Mouse (Mus musculus): ENCODE results near the gene Lce3a. TPM values are rescaled to one million over a fixed set of nuclear protein-coding genes. Genes with fewer than 3 reads are reported as not detected.

Gene Lce3a
- not detected for total RNA-seq (2021)
- long read RNA-seq = 0 reads

DNA sequence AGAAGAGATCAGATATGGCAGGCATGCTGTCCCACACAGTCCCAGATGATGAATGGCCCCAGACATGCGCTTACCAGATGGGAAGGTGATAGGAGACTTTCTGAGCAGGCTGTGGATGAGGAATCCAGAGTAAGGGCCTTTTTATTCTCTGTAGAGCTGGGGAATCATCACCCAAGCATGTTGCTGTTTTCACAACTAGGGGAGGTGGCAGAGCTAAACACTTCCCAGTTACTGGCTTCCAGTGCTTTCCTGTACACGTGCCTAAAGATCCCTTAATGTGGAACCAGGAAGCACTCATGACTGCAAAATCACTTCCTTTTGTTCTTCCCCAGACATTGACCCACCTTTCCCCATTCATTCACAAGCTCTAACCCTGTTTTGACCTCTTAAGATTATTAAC, at the start of gene Lce3a:
Gene Lce3a (minus strand): TSS at position 101 of the 400 bp plus-strand sequence.
- DNase-seq (ENCODE audit: low spot score in 2 of 2) = no peak

DNA sequence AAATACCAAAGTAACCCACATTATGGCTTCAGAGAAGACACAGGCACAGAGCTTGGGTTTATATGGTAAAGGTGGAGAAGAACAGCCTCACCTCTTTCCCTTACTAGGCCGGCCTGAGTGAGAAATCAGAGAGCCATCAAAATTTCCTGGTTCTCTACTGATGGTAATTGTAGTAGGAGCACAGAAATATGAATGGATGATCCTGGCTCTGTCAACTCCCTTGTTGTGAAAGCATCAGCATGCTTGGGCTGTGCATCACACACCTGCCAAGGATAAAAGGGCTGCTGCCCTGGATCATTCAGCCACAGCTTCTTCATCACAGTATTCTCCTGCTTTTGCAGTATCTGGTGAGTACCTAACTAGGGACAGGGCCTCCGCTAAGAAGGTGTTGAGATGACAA, 40.7 kb upstream of the Lce3a start, which contains the start of gene Lce3e:
Gene Lce3e (plus strand): TSS at position 301 of the 400 bp plus-strand sequence.
- DNase-seq (ENCODE audit: low spot score in 2 of 2) = no peak

DNA sequence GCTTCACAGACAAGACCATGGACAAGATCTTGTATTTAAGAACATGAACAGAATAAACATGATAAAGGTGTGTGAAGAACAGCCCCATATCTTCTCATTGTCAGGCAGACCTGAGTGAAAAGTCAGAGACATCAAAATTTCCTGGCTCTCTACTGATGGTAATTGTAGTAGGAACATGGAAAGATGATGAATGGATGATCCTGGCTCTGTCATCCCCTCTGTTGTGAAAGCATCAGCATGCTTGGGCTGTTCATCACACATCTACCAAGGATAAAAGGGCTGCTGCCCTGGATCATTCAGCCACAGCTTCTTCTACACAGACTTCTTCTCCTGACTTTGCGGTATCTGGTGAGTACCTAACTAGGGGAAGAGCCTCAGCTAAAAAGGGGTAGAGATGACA, 31.1 kb upstream of the Lce3a start, which contains the start of gene Lce3d:
Gene Lce3d (plus strand): TSS at position 301 of the 400 bp plus-strand sequence.
- DNase-seq (ENCODE audit: low spot score in 2 of 2) = no peak

DNA sequence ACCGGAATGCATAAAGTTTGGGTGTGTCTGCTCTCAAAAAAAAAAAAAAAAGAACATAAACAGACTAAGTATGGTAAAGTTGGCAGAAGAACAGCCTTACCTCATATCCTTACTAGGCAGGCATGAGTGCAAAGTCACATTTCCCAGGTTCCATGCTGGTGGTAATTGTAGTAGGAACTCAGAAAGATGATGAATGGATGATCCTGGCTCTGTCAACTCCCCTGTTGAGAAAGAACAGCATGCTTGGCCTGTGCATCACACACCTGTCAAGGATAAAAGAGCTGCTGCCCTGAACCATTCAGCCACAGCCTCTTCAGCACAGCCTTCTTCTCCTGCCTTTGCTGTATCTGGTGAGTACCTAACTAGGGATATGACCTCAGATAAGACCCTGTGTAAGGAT, 18.2 kb upstream of the Lce3a start, which contains the start of gene Lce3c:
Gene Lce3c (plus strand): TSS at position 301 of the 400 bp plus-strand sequence.
- no peak for DNase-seq (ENCODE audit: low spot score in 2 of 2)

DNA sequence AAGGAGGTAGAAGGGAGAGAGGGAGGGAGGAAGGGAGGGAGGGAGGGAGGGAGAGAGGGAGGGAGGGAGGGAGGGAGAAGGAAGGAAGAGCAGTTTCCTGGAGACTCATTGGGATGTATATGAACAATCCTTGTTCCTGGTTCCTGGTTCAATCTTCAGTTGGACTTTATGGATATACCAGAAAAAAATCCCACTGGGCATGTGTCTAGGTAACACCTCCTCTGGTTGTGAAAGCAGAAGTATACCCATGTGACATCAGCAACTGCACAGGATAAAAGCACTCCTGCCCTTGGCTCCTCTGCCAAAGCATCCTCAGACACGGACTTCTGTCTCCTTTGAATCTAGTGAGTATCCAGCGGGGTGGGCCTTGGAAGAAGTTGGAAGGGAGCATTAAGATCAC, 6.6 kb upstream of the Lce3a start, which contains the start of gene Lce3b:
Gene Lce3b (plus strand): TSS at position 301 of the 400 bp plus-strand sequence.
- DNase-seq (ENCODE audit: low spot score in 2 of 2) = no peak

DNA sequence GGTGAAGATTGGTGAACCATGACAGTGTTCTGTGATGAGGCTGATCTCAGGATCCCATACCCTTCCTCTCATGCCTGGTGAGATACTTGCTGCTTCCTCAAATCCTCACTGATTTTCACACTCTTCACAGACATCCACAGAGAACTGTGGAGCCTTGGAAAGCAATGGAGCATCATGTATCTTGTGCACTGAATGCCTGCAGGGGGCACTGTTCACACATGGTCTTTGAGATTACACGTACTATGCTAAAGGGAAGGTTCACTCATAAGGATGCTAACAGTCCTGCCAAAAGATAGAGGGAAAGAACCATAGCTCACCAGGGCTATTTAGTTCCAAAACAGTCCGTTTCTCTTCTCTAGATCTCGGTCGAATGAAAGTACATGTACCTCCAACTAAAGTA, 5.7 kb downstream of the Lce3a start:
- peak; percentile 15 to 63 for DNase-seq (ENCODE audit: low spot score in 2 of 2)

DNA sequence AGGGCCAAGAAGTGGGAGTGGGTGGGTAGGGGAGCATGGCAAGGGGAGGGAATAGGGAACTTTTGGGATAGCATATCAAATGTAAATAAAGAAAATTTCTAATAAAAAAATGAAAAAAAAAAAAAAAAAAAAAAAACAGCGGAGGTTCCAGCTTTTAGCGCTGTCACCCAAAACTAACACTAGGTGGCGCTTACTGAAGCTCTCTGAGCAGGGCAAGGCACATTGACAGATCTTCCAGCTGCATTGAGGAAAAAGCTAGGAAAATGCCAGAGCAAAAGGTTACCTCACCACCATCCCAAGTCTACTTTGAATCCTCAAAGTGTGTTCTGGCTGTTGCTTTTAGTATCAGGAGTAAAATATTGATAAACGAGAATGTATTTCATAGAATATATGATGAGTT, 18.5 kb downstream of the Lce3a start:
- peak in 1 of 2 experiments; percentile 10 for DNase-seq (ENCODE audit: low spot score in 2 of 2)

DNA sequence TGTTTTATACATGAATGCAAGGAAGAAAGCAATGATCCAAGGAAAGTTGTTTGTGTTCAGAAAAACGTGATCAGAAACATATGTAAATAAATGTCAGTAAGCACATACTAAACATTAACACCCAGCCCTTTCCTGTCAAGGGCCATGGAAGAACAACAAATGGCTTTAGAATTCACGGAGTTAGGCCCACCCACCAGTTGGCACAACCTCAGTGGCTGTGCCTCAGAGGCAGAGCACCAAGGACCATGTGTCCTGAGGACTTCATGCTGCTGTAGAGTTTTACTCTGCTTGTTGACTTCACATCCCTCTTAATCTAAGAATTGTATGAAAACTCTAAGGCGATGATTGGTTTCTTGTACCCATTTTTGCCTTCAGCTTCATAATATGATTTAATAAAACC, 20.8 kb downstream of the Lce3a start:
- DNase-seq (ENCODE audit: low spot score in 2 of 2) = no peak

DNA sequence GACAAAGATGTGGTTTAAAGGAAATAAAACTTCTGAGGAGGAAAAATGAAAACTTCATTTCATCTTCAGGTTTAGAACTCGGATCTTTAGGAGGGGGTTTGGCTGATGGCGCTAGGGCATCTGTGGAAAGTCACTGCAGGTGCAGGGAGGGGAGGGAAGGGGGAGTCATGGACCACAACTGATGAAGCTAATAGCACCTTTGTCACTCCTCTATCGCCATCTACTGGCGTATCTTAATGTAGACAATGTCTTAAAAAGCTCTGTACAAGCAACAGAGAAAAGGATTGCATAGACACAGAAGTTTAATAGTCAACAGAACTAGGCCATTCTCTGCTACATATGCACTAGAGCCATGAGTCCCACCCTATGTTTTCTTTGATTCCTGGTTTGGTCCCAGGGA, 22.4 kb downstream of the Lce3a start:
- peak in 1 of 2 experiments; percentile 9 for DNase-seq (ENCODE audit: low spot score in 2 of 2)

DNA sequence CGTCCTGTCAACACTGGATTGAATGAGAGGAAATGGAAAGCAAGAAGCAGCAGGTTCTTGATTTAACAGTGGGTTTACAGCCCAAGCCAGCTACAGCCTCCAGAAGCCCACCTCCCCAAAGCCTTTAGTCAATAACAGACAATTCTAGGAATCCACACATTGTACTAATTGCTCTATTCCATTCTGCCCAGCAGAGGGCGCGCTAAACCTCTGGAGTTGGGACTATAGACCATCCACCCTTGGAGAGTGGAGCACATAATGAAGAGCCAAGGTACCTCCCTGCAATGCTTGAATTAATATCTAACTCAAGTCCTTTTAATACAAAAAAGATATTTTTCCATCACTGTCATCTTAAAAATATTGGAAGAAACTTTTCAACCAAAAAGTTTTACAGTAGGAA, 23.0 kb downstream of the Lce3a start:
- DNase-seq (ENCODE audit: low spot score in 2 of 2) = peak; percentile 21 to 34

DNA sequence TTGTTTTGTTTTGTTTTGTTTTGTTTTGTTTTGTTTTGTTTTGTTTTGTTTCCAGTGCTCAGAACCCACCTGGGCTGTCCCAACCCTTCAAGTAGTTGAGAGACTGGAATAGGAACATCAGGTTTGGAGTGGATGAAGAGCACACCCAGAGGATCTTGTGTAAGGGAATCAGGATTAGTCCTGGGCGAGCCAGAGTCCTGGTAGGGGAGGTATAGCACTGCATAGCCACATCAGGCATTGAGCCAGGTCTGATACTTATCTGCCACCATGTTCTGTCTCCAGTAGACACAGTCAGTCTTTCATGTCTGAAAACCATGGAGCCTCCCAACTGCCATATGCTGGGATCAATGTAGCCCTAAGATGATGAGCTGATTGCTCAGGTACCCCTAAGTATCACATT, 31.5 kb downstream of the Lce3a start:
- no peak for DNase-seq (ENCODE audit: low spot score in 2 of 2)

DNA sequence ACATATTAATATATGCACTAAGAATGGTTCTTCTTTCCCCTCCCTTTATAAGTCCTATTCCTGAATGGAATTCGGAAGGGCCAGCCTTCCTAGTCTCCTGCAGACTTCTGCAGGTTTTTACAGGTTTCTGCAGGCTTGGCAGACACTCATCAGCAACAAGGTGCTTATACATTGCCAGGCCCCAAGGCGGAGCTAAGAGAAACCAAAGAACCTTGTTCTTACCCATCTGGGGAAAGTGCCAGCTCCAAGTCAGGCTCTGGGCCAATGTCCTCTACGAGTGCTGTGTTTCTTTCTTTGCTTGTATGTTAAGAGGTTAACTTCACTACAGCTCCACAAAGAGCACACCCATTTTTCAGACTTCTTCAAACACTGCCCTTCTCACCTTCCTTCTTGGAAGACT, 32.0 kb downstream of the Lce3a start:
- no peak for DNase-seq (ENCODE audit: low spot score in 2 of 2)

Other genes with a start within 250 kb of the Lce3a start
- gene Lce1c, start 247.0 kb downstream of the Lce3a start, total RNA-seq (2021) = not detected
- gene Lce1d, start 239.0 kb downstream of the Lce3a start, total RNA-seq (2021) = not detected
- gene Lce1e, start 217.2 kb downstream of the Lce3a start, total RNA-seq (2021) = not detected
- not detected for gene Lce1f, start 205.9 kb downstream of the Lce3a start, total RNA-seq (2021)
- not detected for gene Gm38119, start 187.1 kb downstream of the Lce3a start, total RNA-seq (2021)
- not detected for gene Lce1g, start 173.9 kb downstream of the Lce3a start, total RNA-seq (2021)
- not detected for gene Lce1h, start 161.2 kb downstream of the Lce3a start, total RNA-seq (2021)
- gene Lce1i, start 147.3 kb downstream of the Lce3a start, total RNA-seq (2021) = not detected
- gene Lce1j, start 135.7 kb downstream of the Lce3a start, total RNA-seq (2021) = not detected
- not detected for gene Lce1k, start 118.3 kb downstream of the Lce3a start, total RNA-seq (2021)
- not detected for gene Kprp, start 99.0 kb downstream of the Lce3a start, total RNA-seq (2021)
- gene Lce1l, start 74.9 kb downstream of the Lce3a start, total RNA-seq (2021) = not detected
- not detected for gene 2310050C09Rik, start 56.0 kb downstream of the Lce3a start, total RNA-seq (2021)
- not detected for gene Lce3b, start 6.7 kb upstream of the Lce3a start, total RNA-seq (2021)
- gene Lce3c, start 18.3 kb upstream of the Lce3a start, total RNA-seq (2021) = not detected
- gene Lce3d, start 31.2 kb upstream of the Lce3a start, total RNA-seq (2021) = not detected
- not detected for gene Lce3e, start 40.8 kb upstream of the Lce3a start, total RNA-seq (2021)
- not detected for gene Lce3f, start 66.0 kb upstream of the Lce3a start, total RNA-seq (2021)
- gene Crct1, start 89.5 kb upstream of the Lce3a start, total RNA-seq (2021) = not detected
- not detected for gene Lce1m, start 92.8 kb upstream of the Lce3a start, total RNA-seq (2021)
- not detected for gene Gm4858, start 142.6 kb upstream of the Lce3a start, total RNA-seq (2021)
- gene Crnn, start 218.6 kb upstream of the Lce3a start, total RNA-seq (2021) = not detected

Measured in layer of hippocampus, adult 18-20 months (tissue).